Mouse (Mus musculus) CD4-positive, CD25-positive, alpha-beta regulatory T cell, adult 4 months (primary cell): Measurements from ENCODE around the gene Nat8f2. TPM values are rescaled to one million over a fixed set of nuclear protein-coding genes. Genes with fewer than 3 reads are reported as not detected.
"Not testable (repeated sequence)": the region's sequence is repeated elsewhere in the genome, so short reads cannot be mapped to it uniquely, and the experiment has no call there.

Experiments
- ATAC-seq: one replicate; pipeline ENCODE4 v1.8.0; 2017
- polyA plus RNA-seq, 2 experiments: library from polyadenylated mRNA; unstranded; fragments of 100-300 nt; shearing (Covaris generic); gene quantifications; one replicate each; pipeline ENCODE4 v1.2.1; 2017

Nat8f2 gene
- polyA plus RNA-seq, 2 experiments from 2014 or later, result not detected

- ATAC-seq, result no peak
These were observed 5.1 kb downstream of the Nat8f2 start for GRCm38 (mm10) chr6:85863840-85864239.

- ATAC-seq, result no peak
These were observed 5.8 kb downstream of the Nat8f2 start for GRCm38 (mm10) chr6:85863136-85863535.

- ATAC-seq, result no peak
These were observed 6.4 kb downstream of the Nat8f2 start for GRCm38 (mm10) chr6:85862565-85862964.

GRCm38 (mm10) chr6:85861247-85861646, 7.7 kb downstream of the Nat8f2 start:
- ATAC-seq, result no peak

GRCm38 (mm10) chr6:85856194-85856678, 12.7 kb downstream of the Nat8f2 start:
- no peak for ATAC-seq

- ATAC-seq, result no peak
These were observed 15.5 kb downstream of the Nat8f2 start for GRCm38 (mm10) chr6:85853481-85853880.

GRCm38 (mm10) chr6:85851062-85851773, 17.7 kb downstream of the Nat8f2 start:
- ATAC-seq, result no peak

- no peak for ATAC-seq
These were observed 19.7 kb downstream of the Nat8f2 start for GRCm38 (mm10) chr6:85849240-85849639.

- ATAC-seq, result no peak
These were observed 20.8 kb downstream of the Nat8f2 start for GRCm38 (mm10) chr6:85848140-85848539.

- ATAC-seq, result no peak
These were observed 22.0 kb downstream of the Nat8f2 start for GRCm38 (mm10) chr6:85846921-85847320.

GRCm38 (mm10) chr6:85843677-85844458, 25.1 kb downstream of the Nat8f2 start:
- ATAC-seq, result not testable (repeated sequence)

GRCm38 (mm10) chr6:85839982-85840381, 29.0 kb downstream of the Nat8f2 start:
- ATAC-seq, result no peak

GRCm38 (mm10) chr6:85838674-85839073, 30.3 kb downstream of the Nat8f2 start:
- no peak for ATAC-seq

GRCm38 (mm10) chr6:85837307-85837706, 31.7 kb downstream of the Nat8f2 start:
- not testable (repeated sequence) for ATAC-seq

GRCm38 (mm10) chr6:85836827-85837226, 32.1 kb downstream of the Nat8f2 start:
- ATAC-seq, result not testable (repeated sequence)

GRCm38 (mm10) chr6:85836098-85836497, 32.9 kb downstream of the Nat8f2 start:
- ATAC-seq, result not testable (repeated sequence)

GRCm38 (mm10) chr6:85835104-85835503, 33.9 kb downstream of the Nat8f2 start:
- ATAC-seq, result not testable (repeated sequence)

- not testable (repeated sequence) for ATAC-seq
These were observed 34.4 kb downstream of the Nat8f2 start for GRCm38 (mm10) chr6:85834504-85835100.

- ATAC-seq, result no peak
These were observed 37.1 kb downstream of the Nat8f2 start, which contains the start of gene Nat8 for GRCm38 (mm10) chr6:85831796-85832321. Gene Nat8, minus strand, starts transcription at chr6:85832082.

- no peak for ATAC-seq
These were observed 39.5 kb downstream of the Nat8f2 start for GRCm38 (mm10) chr6:85829462-85829861.

GRCm38 (mm10) chr6:85825886-85826285, 43.1 kb downstream of the Nat8f2 start:
- ATAC-seq, result no peak

- ATAC-seq, result no peak
These were observed 45.4 kb downstream of the Nat8f2 start for GRCm38 (mm10) chr6:85823382-85824090.
